Mouse (Mus musculus): ENCODE measurements around the gene Fhit.

GRCm38 (mm10) chr14:10548632-10549031 lies 613.2 kb downstream of the Fhit start:
- TF ChIP-seq CTCF (IDR thresholded peaks at IDR 0.05; ENCODE audit: extremely low read depth, insufficient read length, insufficient replicate concordance, low read depth, low read length) (no peak), POLR2A (IDR thresholded peaks at IDR 0.05; ENCODE audit: low read depth, low read length) (no peak)

All from small intestine, adult 2 months (tissue).